Mouse (Mus musculus): ENCODE measurements around the gene 1110032A03Rik. TPM values are rescaled to one million over a fixed set of nuclear protein-coding genes. Genes with fewer than 3 reads are reported as not detected.

The 1110032A03Rik gene
- total and polyA plus RNA-seq, 3 experiments, result 1.2 to 59.2 (median 23.1) TPM

- H3K36me3 ChIP-seq (replicated peaks), result peaks cover 94% of the 10 kb centered on the region
- ATAC-seq (ENCODE audit: extremely low read depth, insufficient number of reproducible peaks, low FRiP score, poor library complexity, severe bottlenecking) (no peak), DNase-seq (ENCODE audit: low spot score) (no peak)
- no peaks in the 10 kb centered on the region for H3K27me3 ChIP-seq (ENCODE audit: insufficient read depth, low read length)
- peak; percentile 37; the same call in 1 of the 2 replicates for TF ChIP-seq CTCF (IDR thresholded peaks at IDR 0.05; ENCODE audit: low read depth, low read length)
- no peak for TF ChIP-seq POLR2AphosphoS5 (IDR thresholded peaks at IDR 0.05; ENCODE audit: insufficient replicate concordance, low read depth, low read length)
- no peak overlapping the region for H3K4me3 ChIP-seq (ENCODE audit: low read depth, low read length)
- 0 out of 2 replicates have a peak, but pooled peaks cover 3% of the 10 kb centered on the region for H3K4me1 ChIP-seq (ENCODE audit: insufficient read depth, low read depth, low read length)
- no peaks in the 10 kb centered on the region for H3K9me3 ChIP-seq (replicated peaks)
Observed at GRCm38 (mm10) chr9:50782155-50782554, 6.8 kb upstream of the 1110032A03Rik start.

DNA sequence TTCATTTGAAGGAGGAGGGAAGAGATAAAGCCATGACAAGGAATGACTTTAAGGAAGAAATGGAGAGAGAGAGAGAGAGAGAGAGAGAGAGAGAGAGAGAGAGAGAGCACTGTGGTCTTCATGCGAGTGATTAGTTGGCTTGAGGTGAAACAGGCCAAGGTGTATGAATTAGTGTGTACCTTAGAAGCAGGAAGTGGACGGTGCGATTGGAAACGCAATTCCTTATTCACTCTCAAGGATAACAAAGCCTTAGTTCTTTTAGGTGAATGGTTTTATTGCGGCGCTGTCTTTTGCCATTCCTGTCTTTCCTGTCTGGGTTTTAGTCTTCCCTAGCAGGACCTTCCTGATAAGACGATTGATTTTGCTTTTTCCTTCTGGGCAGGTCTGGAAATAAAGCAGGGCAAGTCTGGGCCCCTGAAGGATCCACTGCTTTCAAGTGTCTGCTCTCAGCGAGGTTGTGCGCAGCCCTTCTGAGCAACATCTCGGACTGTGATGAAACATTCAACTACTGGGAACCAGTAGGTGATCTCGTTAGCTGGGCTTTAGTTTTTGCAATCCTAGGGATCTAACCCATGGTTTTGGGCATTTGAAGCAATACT is 941 bp upstream of the 1110032A03Rik start:
- peaks cover 57% of the 10 kb centered on the region for H3K36me3 ChIP-seq (replicated peaks)
- DNase-seq (ENCODE audit: low spot score), result no peak
- H3K9me3 ChIP-seq (replicated peaks), result no peaks in the 10 kb centered on the region
- peaks cover 42% of the 10 kb centered on the region for H3K4me1 ChIP-seq (ENCODE audit: insufficient read depth, low read depth, low read length)
- TF ChIP-seq POLR2AphosphoS5 (IDR thresholded peaks at IDR 0.05; ENCODE audit: insufficient replicate concordance, low read depth, low read length), result no peak
- TF ChIP-seq CTCF (IDR thresholded peaks at IDR 0.05; ENCODE audit: low read depth, low read length), result no peak
- TF ChIP-seq TAL1 (conservative IDR thresholded peaks at IDR 0.05; ENCODE audit: low read depth, low read length), result no peak
- H3K27me3 ChIP-seq (ENCODE audit: insufficient read depth, low read length), result no peaks in the 10 kb centered on the region
- peak overlapping the region; percentile 87 for H3K4me3 ChIP-seq (ENCODE audit: low read depth, low read length)
- no peak for ATAC-seq (ENCODE audit: extremely low read depth, insufficient number of reproducible peaks, low FRiP score, poor library complexity, severe bottlenecking)

GRCm38 (mm10) chr9:50775662-50776126 is 374 bp upstream of the 1110032A03Rik start:
- DNase-seq (ENCODE audit: low spot score) (peak; percentile 41), ATAC-seq (ENCODE audit: extremely low read depth, insufficient number of reproducible peaks, low FRiP score, poor library complexity, severe bottlenecking) (no peak)
- H3K4me1 ChIP-seq (ENCODE audit: insufficient read depth, low read depth, low read length), result peaks cover 42% of the 10 kb centered on the region
- TF ChIP-seq POLR2AphosphoS5 (IDR thresholded peaks at IDR 0.05; ENCODE audit: insufficient replicate concordance, low read depth, low read length), result no peak
- TF ChIP-seq CTCF (IDR thresholded peaks at IDR 0.05; ENCODE audit: low read depth, low read length), result no peak
- TF ChIP-seq GATA2 (IDR thresholded peaks at IDR 0.05; ENCODE audit: borderline replicate concordance, low read depth, low read length), result no peak
- no peak for TF ChIP-seq TAL1 (conservative IDR thresholded peaks at IDR 0.05; ENCODE audit: low read depth, low read length)
- no peak for TF ChIP-seq GATA1 (IDR thresholded peaks at IDR 0.05; ENCODE audit: borderline replicate concordance, low read length)
- no peaks in the 10 kb centered on the region for H3K27me3 ChIP-seq (ENCODE audit: insufficient read depth, low read length)
- no peaks in the 10 kb centered on the region for H3K9me3 ChIP-seq (replicated peaks)
- peak overlapping the region; percentile 87 for H3K4me3 ChIP-seq (ENCODE audit: low read depth, low read length)
- peaks cover 55% of the 10 kb centered on the region for H3K36me3 ChIP-seq (replicated peaks)

DNA sequence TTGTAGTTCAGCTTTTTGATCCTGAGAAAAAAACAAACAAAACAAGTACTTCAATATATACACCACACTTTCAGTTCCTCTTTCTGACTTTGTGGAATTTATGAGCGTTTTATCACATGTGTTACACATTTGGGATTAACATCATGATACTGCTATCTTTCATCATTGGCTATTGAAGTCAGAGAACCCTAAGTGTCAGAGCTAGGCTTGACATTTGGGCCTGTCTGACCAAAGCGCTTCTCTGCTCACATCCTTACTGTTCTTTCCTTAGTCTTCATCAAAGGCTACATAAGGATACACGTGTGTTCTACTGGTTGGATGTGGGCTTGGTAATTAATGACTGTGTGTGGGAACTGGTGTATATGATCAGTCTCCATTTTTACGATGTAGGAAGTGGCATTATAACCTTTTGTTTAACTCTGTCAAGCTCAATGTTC is 1.3 kb downstream of the 1110032A03Rik start:
- Histone ChIP-seq H3K4me1 (ENCODE audit: insufficient read depth, low read depth, low read length) (peaks cover 51% of the 10 kb centered on the region), H3K27me3 (ENCODE audit: insufficient read depth, low read length) (no peaks in the 10 kb centered on the region), H3K9me3 (replicated peaks) (no peaks in the 10 kb centered on the region), H3K36me3 (replicated peaks) (peaks cover 47% of the 10 kb centered on the region), H3K4me3 (ENCODE audit: low read depth, low read length) (peak overlapping the region; percentile 87; the same call in 1 of the 2 replicates)
- peak; percentile 41; the same call in 1 of the 2 replicates for ATAC-seq (ENCODE audit: extremely low read depth, insufficient number of reproducible peaks, low FRiP score, poor library complexity, severe bottlenecking)
- DNase-seq (ENCODE audit: low spot score), result peak; percentile 48
- TF ChIP-seq TAL1 (conservative IDR thresholded peaks at IDR 0.05; ENCODE audit: low read depth, low read length), result peak; percentile 27; the same call in 1 of the 2 replicates
- no peak for TF ChIP-seq GATA2 (IDR thresholded peaks at IDR 0.05; ENCODE audit: borderline replicate concordance, low read depth, low read length)

DNA sequence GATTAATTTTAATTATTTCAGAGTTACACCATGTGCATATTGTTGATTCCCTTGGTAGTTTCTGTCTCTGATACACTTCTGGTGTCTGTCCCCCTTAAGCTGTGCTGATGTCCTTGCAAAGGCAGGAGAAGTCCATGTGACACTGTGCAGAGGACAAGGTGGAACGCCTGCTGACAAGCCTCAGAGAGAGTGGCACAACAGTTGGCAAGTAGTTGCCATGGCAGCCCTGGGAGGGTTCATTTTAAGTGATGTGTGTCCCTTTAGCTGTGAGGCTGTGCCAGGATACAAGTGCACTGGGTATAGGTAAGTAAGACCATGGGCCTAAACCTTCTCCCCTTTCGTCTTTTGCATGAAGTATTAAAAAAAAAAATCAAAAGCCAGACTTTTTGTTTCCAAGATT is 5.3 kb downstream of the 1110032A03Rik start:
- DNase-seq (ENCODE audit: low spot score) (no peak), ATAC-seq (ENCODE audit: extremely low read depth, insufficient number of reproducible peaks, low FRiP score, poor library complexity, severe bottlenecking) (no peak)
- no peak for TF ChIP-seq GATA1 (IDR thresholded peaks at IDR 0.05; ENCODE audit: borderline replicate concordance, low read length)
- TF ChIP-seq GATA2 (IDR thresholded peaks at IDR 0.05; ENCODE audit: borderline replicate concordance, low read depth, low read length), result no peak
- Histone ChIP-seq H3K4me3 (ENCODE audit: low read depth, low read length) (no peak overlapping the region), H3K9me3 (replicated peaks) (no peaks in the 10 kb centered on the region), H3K36me3 (replicated peaks) (peaks cover 32% of the 10 kb centered on the region), H3K4me1 (ENCODE audit: insufficient read depth, low read depth, low read length) (peaks cover 51% of the 10 kb centered on the region), H3K27me3 (ENCODE audit: insufficient read depth, low read length) (no peaks in the 10 kb centered on the region)

DNA sequence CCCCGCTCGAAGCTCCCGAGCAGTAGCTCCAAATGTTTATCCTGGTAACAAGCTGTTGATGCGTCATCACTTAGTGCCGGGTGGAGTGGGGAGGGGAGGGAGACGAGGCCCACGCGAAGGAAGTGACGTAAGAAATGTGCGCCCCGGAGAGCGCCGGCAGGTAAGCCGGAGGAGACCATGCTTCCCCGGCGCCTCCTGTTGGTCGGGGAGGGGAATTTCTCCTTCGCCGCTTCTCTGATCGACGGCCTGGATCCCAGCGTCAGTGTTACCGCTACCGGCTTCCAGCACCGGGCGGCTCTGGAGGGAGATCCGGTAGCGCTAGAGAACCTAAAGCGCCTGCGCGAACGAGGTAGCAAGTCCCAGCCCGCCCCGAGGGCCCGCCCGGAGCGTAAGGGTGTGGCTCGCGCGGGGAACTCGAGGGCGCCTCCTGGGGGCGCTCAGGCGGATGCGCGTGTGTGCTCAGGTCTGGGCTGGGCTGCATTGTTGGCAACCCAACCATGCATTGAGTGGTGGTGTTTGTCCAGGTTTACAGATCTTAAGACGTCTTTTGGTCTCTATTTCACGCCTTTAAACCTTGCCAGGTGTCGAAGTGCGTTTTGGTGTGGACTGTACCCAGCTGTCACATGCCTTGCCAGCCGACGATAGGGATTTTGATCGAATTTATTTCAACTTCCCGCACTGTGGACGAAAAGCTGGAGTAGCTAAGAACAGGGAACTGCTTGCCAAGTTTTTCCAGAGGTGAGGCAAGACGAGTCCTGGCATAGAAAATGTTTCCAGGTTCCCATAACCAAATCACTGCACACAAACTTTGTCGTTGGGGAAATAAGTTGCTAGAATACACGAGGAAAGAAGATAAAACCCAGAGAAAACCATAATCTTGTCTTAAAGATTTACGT is 7.0 kb downstream of the 1110032A03Rik start, which contains the start of gene Fdxacb1:
Fdxacb1 (plus strand) TSS at position 130 of the 896 bp plus-strand sequence.
- H3K4me1 ChIP-seq (ENCODE audit: insufficient read depth, low read depth, low read length), result peaks cover 36% of the 10 kb centered on the region
- no peaks in the 10 kb centered on the region for H3K27me3 ChIP-seq (ENCODE audit: insufficient read depth, low read length)
- no peak for TF ChIP-seq GATA2 (IDR thresholded peaks at IDR 0.05; ENCODE audit: borderline replicate concordance, low read depth, low read length)
- TF ChIP-seq POLR2AphosphoS5 (IDR thresholded peaks at IDR 0.05; ENCODE audit: insufficient replicate concordance, low read depth, low read length), result 0 out of 2 replicates have a peak, but pooled peaks have one; percentile 2
- TF ChIP-seq GATA1 (IDR thresholded peaks at IDR 0.05; ENCODE audit: borderline replicate concordance, low read length), result no peak
- TF ChIP-seq CTCF (IDR thresholded peaks at IDR 0.05; ENCODE audit: low read depth, low read length), result peak; percentile 45; the same call in 1 of the 2 replicates
- no peak for TF ChIP-seq TAL1 (conservative IDR thresholded peaks at IDR 0.05; ENCODE audit: low read depth, low read length)
- ATAC-seq (ENCODE audit: extremely low read depth, insufficient number of reproducible peaks, low FRiP score, poor library complexity, severe bottlenecking) (peak; percentile 89), DNase-seq (ENCODE audit: low spot score) (peak; percentile 65)
- no peaks in the 10 kb centered on the region for H3K9me3 ChIP-seq (replicated peaks)
- H3K36me3 ChIP-seq (replicated peaks), result peaks cover 41% of the 10 kb centered on the region
- peak within 1 kb of the TSS; percentile 74 for H3K4me3 ChIP-seq (ENCODE audit: low read depth, low read length)
